Mouse (Mus musculus): ENCODE results near the gene Rab11fip3. TPM values are rescaled to one million over a fixed set of nuclear protein-coding genes. Genes with fewer than 3 reads are reported as not detected.
A peak's percentile ranks its signal among the peaks of the same experiment; 100 is the strongest.

Gene Rab11fip3
- polyA plus RNA-seq, 1 experiment from 2014 or later = 39.8 TPM

DNA sequence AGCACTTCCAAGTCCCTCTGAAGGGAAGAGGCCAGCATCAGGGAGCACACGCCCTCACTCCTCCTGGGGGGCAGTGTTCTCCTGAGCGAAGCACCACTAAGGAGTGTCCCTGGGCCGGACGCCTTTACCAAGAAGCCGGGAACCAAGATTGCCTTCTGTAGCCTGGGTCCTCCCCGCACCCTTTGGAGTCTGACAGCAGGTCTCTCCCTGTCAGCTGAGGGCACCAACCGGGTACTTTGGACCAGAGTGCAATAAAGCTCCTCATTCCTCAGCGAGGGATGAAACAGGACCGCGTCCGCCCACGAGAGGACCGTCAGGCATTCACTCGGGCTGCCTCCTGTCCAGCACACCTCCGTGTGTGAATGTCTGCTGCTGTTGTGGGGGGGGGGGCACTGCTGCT lies 64.6 kb downstream of the Rab11fip3 start:
- H3K4me2 ChIP-seq = no peak overlapping the region
- WGBS = 93% methylated on average over 15 of the region's 15 CpGs
- no peak for ATAC-seq (ENCODE audit: low FRiP score)

DNA sequence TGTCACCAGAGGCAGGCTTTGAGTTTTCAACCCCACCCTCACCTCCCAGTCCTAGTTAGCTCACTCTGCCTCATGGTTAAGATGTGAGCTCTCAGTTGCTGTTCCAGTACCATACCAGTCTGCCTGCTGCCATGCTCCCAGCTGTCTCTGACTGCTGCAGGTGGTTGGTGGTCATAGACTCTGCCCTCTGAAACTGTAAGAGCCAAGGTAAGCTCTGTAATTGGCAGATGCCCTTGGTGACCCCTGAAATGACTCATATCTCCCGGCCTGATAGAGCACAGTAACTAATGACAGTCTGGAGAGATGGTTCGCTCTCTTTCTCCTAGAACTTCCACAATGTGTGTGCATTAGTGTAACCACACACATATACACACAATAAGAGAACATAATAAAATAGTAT lies 65.5 kb downstream of the Rab11fip3 start:
- Histone ChIP-seq H3K4me3 (replicated peaks) (no peak overlapping the region), H3K4me2 (no peak overlapping the region), H3K27me3 (no peaks in the 10 kb centered on the region), H3K9me3 (no peaks in the 10 kb centered on the region), H3K4me1 (no peaks in the 10 kb centered on the region), H3K27ac (no peak overlapping the region), H3K36me3 (replicated peaks) (peaks cover 74% of the 10 kb centered on the region), H3K9ac (no peak overlapping the region)
- WGBS = 90% methylated on average over 2 of the region's 2 CpGs
- no peak for ATAC-seq (ENCODE audit: low FRiP score)

More for the DNA sequence above, 64.6 kb downstream of the Rab11fip3 start:
- no peak overlapping the region for H3K9ac ChIP-seq
- H3K27ac ChIP-seq = no peak overlapping the region
- no peaks in the 10 kb centered on the region for H3K9me3 ChIP-seq
- H3K4me1 ChIP-seq = no peaks in the 10 kb centered on the region; the same call in 1 of the 2 replicates
- H3K36me3 ChIP-seq (replicated peaks) = peaks cover 77% of the 10 kb centered on the region
- no peak overlapping the region for H3K4me3 ChIP-seq (replicated peaks)
- H3K27me3 ChIP-seq = no peaks in the 10 kb centered on the region

DNA sequence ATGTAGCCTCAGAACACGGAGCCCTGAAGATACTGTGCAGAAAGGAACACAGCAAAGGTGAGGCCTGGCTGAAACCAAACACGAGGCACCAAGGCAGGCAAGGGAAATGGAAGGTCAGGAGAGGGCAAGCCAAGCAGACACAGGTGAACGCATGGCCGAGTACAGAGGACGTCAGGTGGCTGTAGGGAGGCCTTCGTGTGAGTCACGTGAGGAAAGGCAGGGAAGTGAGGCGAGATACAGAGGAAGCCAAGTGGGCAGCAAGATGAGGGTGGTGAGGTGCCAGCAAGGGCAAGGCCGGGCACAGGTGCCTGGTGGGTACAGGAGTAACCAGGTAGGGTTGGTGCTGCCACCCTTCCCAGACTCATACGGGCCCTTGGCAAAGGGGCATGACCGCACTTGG lies 70.9 kb downstream of the Rab11fip3 start:
- Histone ChIP-seq H3K27me3 (no peaks in the 10 kb centered on the region), H3K4me1 (no peaks in the 10 kb centered on the region), H3K4me3 (replicated peaks) (no peak overlapping the region), H3K9me3 (no peaks in the 10 kb centered on the region), H3K36me3 (replicated peaks) (peaks cover 66% of the 10 kb centered on the region), H3K27ac (no peak overlapping the region), H3K9ac (no peak overlapping the region), H3K4me2 (no peak overlapping the region)
- no peak for ATAC-seq (ENCODE audit: low FRiP score)
- WGBS = 92% methylated on average over 11 of the region's 11 CpGs

DNA sequence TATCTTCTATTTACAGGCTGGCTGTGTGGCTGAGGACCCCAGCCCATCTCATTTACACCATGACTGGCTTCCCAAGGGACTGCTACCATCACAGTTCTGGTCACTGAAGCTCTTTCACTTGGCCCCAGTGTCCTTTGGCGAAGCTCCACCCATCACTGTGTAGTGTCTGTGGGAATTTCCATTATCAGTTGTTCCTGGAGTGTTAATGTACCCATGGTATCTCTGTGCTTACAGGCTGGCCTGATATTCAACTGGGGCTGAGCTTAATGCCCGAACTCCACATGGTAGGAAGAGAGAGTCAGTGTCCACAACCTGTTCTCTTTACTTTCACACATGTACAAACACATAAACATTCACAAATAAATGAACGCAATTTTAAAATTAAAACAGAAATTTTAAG lies 75.9 kb downstream of the Rab11fip3 start:
- Histone ChIP-seq H3K4me3 (replicated peaks) (no peak overlapping the region), H3K9me3 (no peaks in the 10 kb centered on the region), H3K27ac (no peak overlapping the region), H3K27me3 (no peaks in the 10 kb centered on the region), H3K4me1 (no peaks in the 10 kb centered on the region), H3K36me3 (replicated peaks) (peaks cover 80% of the 10 kb centered on the region), H3K4me2 (no peak overlapping the region), H3K9ac (no peak overlapping the region)
- 91% methylated on average over 3 of the region's 3 CpGs for WGBS
- ATAC-seq (ENCODE audit: low FRiP score) = no peak

DNA sequence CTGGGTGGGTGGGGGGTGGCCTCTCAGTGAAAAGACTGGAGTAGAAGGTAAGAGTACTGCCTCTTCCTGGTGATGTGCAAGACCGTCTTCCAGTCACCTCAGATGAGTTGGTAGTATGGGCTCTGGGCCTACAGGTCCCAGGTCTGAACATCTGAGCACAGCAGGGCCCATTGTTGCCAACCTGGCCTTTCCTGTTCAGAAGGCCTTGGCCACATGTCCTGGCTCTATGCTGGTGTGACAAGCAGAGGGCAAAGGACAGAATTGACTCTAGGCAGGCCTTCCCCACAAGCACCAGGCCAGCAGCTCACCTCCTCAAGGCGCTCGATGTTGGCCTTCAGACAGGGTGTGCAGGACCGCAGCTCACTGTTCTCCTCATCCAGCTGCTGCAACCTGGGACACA lies 77.1 kb downstream of the Rab11fip3 start:
- Histone ChIP-seq H3K4me3 (replicated peaks) (no peak overlapping the region), H3K27ac (no peak overlapping the region), H3K27me3 (no peaks in the 10 kb centered on the region), H3K9me3 (no peaks in the 10 kb centered on the region), H3K9ac (no peak overlapping the region), H3K4me1 (no peaks in the 10 kb centered on the region), H3K4me2 (no peak overlapping the region), H3K36me3 (replicated peaks) (peaks cover 70% of the 10 kb centered on the region)
- no peak for ATAC-seq (ENCODE audit: low FRiP score)
- 95% methylated on average over 4 of the region's 4 CpGs for WGBS

DNA sequence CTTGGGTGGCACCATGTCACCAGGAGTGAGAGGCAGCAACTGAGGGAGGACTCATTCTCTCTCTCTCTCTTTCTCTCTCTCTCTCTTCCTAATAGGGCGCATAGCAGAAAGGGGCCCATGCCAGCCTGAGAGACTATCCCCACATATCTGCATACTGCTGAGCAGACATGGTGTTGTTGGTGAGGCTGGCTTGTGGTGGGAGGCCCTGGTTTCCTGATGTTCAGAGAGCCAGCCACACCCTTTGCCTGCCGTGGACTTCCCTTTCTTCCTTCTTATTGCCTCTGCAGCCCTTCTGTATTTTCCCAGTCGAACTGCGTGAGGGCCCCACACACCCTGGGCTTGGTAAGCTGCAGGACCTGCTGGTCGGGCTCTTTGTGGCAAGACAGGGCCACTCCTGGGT lies 79.0 kb downstream of the Rab11fip3 start:
- H3K4me3 ChIP-seq (replicated peaks) = no peak overlapping the region
- H3K27me3 ChIP-seq = no peaks in the 10 kb centered on the region
- no peak overlapping the region for H3K4me2 ChIP-seq
- H3K27ac ChIP-seq = no peak overlapping the region
- peaks cover 3% of the 10 kb centered on the region; the same call in 1 of the 2 replicates for H3K4me1 ChIP-seq
- WGBS = 96% methylated on average over 5 of the region's 5 CpGs
- H3K9ac ChIP-seq = no peak overlapping the region
- no peak for ATAC-seq (ENCODE audit: low FRiP score)
- H3K36me3 ChIP-seq (replicated peaks) = peaks cover 62% of the 10 kb centered on the region
- no peaks in the 10 kb centered on the region for H3K9me3 ChIP-seq

DNA sequence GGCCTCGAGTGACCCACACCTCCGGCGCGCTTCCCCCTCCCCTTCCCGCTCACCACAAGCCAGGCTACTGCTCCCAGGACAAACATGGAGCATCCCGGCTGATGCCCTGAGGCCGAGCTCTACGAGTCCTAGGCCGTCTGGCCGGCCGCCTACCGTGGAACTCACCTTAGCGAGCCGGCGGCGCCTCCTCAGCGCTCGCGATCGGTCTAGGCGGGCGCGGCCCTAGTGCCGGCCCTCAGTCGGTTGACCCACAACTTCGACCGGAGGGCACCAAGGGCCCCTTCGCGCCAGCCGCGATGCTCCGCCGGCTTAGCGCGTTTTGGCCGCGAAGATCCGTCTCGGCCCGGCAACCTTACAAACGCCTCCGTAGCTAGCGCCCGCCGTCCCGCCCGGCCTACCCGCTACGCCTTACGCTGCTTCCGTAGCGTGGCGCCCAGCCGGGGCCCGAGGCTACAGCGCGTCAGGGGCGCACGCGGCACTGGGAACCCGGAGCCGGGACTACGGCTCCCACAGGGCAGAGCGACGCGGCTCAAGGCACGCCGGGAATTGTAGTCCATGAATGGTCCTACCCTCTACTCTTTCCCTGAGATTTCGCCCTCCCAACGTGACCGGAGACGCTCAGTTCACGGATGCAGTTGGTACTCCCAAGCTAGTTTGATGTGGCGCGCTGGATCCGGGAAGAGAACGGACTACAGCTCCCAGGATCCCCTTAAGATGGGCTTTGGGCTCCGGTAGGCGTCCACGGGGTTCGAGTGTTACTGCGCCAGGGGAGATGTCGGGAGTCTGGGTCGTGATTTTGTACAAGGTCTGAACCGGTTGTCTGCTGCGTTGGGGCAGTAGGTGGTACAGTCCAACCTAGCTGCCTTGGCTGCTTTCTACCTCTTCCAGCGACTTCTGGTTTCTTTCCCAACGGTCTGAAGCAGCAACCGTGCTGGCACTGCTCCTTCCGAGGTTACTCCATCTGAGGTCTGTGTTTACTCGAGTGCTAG lies 83.8 kb downstream of the Rab11fip3 start, which contains the start of gene Capn15:
Gene Capn15 (minus strand): TSS at position 491 of the 989 bp plus-strand sequence.
- Histone ChIP-seq H3K4me1 (peaks cover 21% of the 10 kb centered on the region), H3K27me3 (no peaks in the 10 kb centered on the region), H3K27ac (peak within 1 kb of the TSS; percentile 82), H3K4me2 (peak within 1 kb of the TSS; percentile 75), H3K9me3 (no peaks in the 10 kb centered on the region), H3K9ac (peak within 1 kb of the TSS; percentile 82), H3K36me3 (replicated peaks) (peaks cover 21% of the 10 kb centered on the region), H3K4me3 (replicated peaks) (peak within 1 kb of the TSS; percentile 75)
- WGBS = under 1% methylated on average over 91 of the region's 91 CpGs
- ATAC-seq (ENCODE audit: low FRiP score) = peak; percentile 99

DNA sequence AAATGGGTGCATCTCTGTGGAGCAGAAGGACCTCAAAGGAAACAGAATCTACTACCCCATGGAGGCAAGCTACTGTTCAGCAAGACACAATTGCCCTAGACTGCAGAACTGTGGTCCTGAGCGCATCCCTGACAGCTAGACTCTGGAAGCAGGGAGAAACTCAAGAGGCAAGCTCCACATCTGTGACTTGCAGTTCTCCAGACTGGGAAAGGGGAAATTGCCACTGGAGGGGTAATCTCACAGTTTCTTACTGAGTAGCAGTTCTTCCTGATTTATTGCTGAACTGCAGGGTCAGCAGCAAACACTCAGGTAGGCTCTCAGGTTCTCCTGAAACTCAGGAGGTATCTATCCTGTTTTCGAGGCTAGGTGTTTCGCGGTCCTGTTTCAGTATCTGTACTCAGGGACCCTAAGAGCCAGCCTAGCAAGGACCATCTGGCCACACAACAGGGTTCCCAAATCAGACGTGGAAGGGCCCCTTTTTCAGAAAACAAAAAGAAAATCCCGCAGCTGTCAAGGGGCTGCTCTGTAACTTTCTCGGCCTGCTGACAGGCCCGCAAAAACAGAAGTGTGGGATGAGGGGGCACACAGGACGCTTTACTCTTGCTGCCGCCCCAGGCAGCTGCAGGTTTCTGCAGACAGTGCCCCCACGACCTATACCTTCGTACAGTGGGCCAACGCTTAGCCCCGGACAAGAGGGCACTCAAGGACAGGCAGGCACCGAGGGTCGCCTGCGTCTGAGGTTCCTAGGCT lies 84.6 kb downstream of the Rab11fip3 start:
- ATAC-seq (ENCODE audit: low FRiP score) = no peak
- Histone ChIP-seq H3K36me3 (replicated peaks) (peaks cover 12% of the 10 kb centered on the region), H3K27me3 (no peaks in the 10 kb centered on the region), H3K4me3 (replicated peaks) (peak overlapping the region; percentile 75), H3K27ac (peak overlapping the region; percentile 82), H3K4me2 (peak overlapping the region; percentile 75), H3K9ac (peak overlapping the region; percentile 82), H3K4me1 (peaks cover 21% of the 10 kb centered on the region), H3K9me3 (no peaks in the 10 kb centered on the region)
- WGBS = 16% methylated on average over 17 of the region's 17 CpGs

DNA sequence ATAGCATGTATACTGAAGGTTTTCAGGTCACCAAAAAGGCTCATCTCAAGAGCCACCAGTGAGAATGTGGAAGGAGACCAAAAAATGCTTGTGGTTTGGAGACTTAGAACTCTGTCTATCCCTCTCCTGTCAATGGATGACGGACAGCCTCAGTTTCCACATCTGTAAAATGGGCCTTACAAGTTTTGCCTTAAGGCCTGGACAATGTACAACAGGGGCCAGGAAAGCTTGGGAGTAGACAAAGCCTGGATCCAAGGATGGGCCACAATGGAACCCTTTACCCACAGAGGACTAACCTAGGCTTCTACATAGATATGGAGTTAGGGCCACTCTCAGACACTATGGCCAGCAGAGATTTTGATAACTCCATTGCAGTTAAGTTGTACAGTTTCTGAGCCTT lies 85.3 kb downstream of the Rab11fip3 start:
- Histone ChIP-seq H3K4me1 (peaks cover 21% of the 10 kb centered on the region), H3K36me3 (replicated peaks) (peaks cover 7% of the 10 kb centered on the region; the same call in 1 of the 2 replicates), H3K4me2 (peak overlapping the region; percentile 75), H3K27me3 (no peaks in the 10 kb centered on the region), H3K4me3 (replicated peaks) (peak overlapping the region; percentile 75), H3K9me3 (no peaks in the 10 kb centered on the region), H3K9ac (peak overlapping the region; percentile 82; the same call in 1 of the 2 replicates), H3K27ac (no peak overlapping the region)
- ATAC-seq (ENCODE audit: low FRiP score) = no peak
- WGBS = 94% methylated on average over 1 of the region's 1 CpGs

DNA sequence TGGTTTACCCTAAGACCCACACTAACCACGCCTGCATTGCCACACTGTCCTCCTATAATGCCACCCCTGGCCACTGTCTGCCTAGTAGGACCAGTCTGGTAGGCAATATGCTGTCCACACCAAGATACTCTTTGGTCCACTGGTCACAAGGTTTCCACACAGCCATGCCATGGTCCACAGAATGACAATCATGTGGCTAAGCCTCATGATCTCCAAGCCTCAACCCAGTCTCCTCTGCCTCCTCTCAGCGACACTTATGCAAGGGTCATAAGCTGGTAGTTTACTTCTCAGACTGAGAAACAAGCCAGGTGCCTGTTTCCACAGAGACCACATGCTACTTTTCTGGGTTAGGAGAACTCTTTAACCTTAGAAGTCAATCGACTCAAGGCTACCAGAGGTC lies 86.4 kb downstream of the Rab11fip3 start:
- no peak overlapping the region for H3K9ac ChIP-seq
- no peak overlapping the region for H3K4me2 ChIP-seq
- H3K4me3 ChIP-seq (replicated peaks) = no peak overlapping the region
- H3K36me3 ChIP-seq (replicated peaks) = peaks cover 6% of the 10 kb centered on the region; the same call in 1 of the 2 replicates
- ATAC-seq (ENCODE audit: low FRiP score) = no peak
- peaks cover 21% of the 10 kb centered on the region for H3K4me1 ChIP-seq
- no peaks in the 10 kb centered on the region for H3K9me3 ChIP-seq
- no peak overlapping the region for H3K27ac ChIP-seq
- no peaks in the 10 kb centered on the region for H3K27me3 ChIP-seq
- WGBS = 94% methylated on average over 3 of the region's 3 CpGs

DNA sequence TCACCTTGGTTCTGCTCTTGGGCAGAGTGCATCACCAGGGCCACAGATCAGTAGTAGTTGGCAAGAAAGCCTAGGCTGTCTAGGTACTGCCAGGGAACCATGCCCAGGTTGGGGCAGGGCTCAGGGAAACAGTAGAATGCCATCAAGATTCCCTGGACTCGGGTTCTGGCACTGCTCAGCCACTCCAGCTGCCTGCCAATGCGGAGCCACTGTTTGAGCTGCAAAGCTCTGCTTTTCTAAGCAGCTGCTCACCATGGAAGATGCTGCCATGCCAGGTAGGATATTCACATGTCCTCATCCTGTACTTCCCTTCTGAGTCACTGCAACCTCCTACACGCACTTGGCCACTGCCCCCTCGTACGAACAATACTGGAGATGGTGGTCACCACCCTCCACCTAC lies 88.5 kb downstream of the Rab11fip3 start:
- Histone ChIP-seq H3K36me3 (replicated peaks) (peaks cover 6% of the 10 kb centered on the region; the same call in 1 of the 2 replicates), H3K4me2 (no peak overlapping the region), H3K9ac (no peak overlapping the region), H3K27ac (no peak overlapping the region), H3K27me3 (no peaks in the 10 kb centered on the region), H3K4me3 (replicated peaks) (no peak overlapping the region), H3K4me1 (peaks cover 17% of the 10 kb centered on the region), H3K9me3 (no peaks in the 10 kb centered on the region)
- no peak for ATAC-seq (ENCODE audit: low FRiP score)
- 91% methylated on average over 5 of the region's 5 CpGs for WGBS

Measured in forebrain, embryonic 12.5 days (tissue).